Mouse (Mus musculus): ENCODE measurements at regions not wholly inside any gene's neighbourhood (a gene's known extent, or its start where the extent isn't known, plus 50 kb on each side); places are given as distances from the start of the nearest gene placed in this dataset.
A peak's percentile ranks its signal among the peaks of the same experiment; 100 is the strongest.

DNA sequence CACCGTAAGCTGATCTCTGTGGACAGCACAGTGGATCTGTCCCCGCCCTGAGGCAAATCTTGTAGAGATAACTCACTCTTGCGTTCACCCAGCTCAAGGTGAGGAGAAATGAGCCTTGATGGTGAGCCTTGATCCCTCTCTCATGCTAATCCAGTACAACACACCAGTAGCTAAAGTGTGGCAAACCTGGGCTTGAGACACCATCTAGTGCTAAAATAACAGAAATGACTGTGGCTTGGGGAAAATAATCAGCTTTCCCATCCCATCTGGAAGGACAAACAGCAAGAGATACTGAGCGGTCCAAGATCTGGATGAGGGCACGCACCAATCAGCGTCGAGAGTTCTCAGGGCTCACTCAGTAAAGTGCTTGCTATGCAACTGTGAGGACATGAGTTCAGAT lies 50.9 kb upstream of the Cbln4 start:
- H3K27ac ChIP-seq = no peak overlapping the region
- H3K36me3 ChIP-seq = no peaks in the 10 kb centered on the region
- H3K27me3 ChIP-seq (ENCODE audit: low read depth, poor library complexity, severe bottlenecking) = no peaks in the 10 kb centered on the region
- H3K9me3 ChIP-seq (replicated peaks) = no peaks in the 10 kb centered on the region
- H3K4me1 ChIP-seq = no peaks in the 10 kb centered on the region
- 86% methylated on average over 7 of the region's 7 CpGs for WGBS
- DNase-seq (ENCODE audit: low spot score) = no peak
- no peak overlapping the region for H3K4me3 ChIP-seq

DNA sequence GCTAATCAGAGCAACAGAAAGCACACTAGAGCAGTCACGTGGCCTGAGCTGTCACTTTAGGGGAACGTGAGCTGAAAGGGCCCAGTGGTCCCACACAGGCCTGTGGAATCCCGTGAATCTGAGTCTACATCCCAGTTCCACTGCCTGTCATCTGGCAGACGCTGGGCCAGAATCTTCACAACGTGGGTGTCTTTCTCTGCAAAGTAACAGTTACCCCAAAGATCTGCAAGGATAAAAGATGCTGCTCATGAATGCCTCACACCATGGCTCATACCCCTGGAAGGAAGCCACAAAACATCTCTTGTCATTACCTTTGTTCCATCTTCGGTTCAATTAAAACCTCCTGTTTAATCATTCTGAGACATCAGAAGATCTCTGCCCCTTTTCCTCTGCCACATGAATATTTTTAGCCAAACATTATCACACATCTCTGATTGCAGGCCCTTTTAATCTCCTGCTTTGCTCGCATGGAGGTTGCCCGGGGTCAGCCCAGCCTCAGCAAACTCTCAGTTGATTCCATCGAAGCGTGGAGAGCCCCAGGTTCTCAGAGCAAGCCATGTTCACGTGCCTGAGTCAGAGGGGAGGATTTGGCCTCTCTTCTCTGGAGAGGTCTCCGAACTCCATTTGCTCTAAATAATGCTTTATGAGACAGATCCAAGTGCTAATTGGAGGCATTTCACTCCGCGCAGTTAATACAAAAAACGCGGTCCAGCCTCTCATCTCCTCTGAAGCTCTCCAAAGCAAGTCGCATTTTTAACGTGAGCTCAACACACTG lies 60.8 kb upstream of the Cbln4 start:
- H3K27ac ChIP-seq = no peak overlapping the region
- H3K9me3 ChIP-seq (replicated peaks) = no peaks in the 10 kb centered on the region
- H3K36me3 ChIP-seq = no peaks in the 10 kb centered on the region
- no peaks in the 10 kb centered on the region for H3K27me3 ChIP-seq (ENCODE audit: low read depth, poor library complexity, severe bottlenecking)
- WGBS = 59% methylated on average over 18 of the region's 18 CpGs
- peaks cover 43% of the 10 kb centered on the region for H3K4me1 ChIP-seq
- no peak for DNase-seq (ENCODE audit: low spot score)
- H3K4me3 ChIP-seq = no peak overlapping the region

DNA sequence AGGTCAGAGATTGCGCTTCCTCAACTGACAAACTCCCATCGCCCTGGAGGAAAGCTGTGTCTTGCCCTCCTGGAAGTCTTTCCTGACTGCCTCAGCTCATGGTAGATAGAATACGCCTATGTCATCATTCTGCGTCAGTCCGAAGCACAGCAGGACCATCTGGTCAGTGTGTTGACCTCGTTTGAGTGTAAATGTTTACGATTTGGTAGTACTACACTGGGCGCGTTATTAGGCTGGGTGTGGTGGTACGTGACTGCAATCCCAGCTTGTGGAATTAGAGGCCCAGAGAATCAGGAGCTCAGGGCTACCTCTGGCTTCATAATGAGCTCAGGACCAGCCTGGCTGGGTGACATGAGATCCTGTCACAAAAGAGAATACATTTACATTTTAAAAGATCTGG lies 62.0 kb upstream of the Cbln4 start:
- DNase-seq (ENCODE audit: low spot score) = peak; percentile 54
- WGBS = 28% methylated on average over 10 of the region's 10 CpGs

DNA sequence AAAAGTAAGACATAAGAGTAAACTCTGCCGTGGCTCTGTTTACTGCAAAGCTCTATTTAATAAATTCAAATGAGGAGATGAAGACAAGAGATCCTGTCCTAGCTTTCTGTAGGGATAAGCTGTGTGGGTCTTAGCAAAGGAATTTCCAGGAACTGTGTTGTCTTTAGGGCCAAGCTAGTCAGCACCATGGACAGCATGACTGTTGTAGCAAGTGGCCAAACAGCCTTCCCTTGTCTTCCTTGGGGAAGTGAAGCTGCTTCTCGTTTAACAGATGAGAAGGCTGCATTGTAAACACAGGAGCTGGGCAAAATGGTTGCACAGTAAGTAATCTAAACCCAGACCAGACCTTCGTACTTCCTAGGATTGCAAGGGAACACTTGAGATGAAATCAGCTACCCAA lies 67.4 kb upstream of the Cbln4 start:
- Histone ChIP-seq H3K27me3 (ENCODE audit: low read depth, poor library complexity, severe bottlenecking) (no peaks in the 10 kb centered on the region), H3K27ac (no peak overlapping the region), H3K4me1 (peaks cover 4% of the 10 kb centered on the region), H3K9me3 (replicated peaks) (no peaks in the 10 kb centered on the region), H3K4me3 (no peak overlapping the region), H3K36me3 (no peaks in the 10 kb centered on the region)
- 39% methylated on average over 3 of the region's 3 CpGs for whole genome bisulfite sequencing
- peak; percentile 66 for DNase-seq (ENCODE audit: low spot score)

More for the DNA sequence above, 62.0 kb upstream of the Cbln4 start:
- Histone ChIP-seq H3K9me3 (replicated peaks) (no peaks in the 10 kb centered on the region), H3K27me3 (ENCODE audit: low read depth, poor library complexity, severe bottlenecking) (no peaks in the 10 kb centered on the region), H3K36me3 (no peaks in the 10 kb centered on the region), H3K4me1 (peaks cover 43% of the 10 kb centered on the region), H3K27ac (peak overlapping the region; percentile 61), H3K4me3 (peak overlapping the region; percentile 22; the same call in 1 of the 2 replicates)

DNA sequence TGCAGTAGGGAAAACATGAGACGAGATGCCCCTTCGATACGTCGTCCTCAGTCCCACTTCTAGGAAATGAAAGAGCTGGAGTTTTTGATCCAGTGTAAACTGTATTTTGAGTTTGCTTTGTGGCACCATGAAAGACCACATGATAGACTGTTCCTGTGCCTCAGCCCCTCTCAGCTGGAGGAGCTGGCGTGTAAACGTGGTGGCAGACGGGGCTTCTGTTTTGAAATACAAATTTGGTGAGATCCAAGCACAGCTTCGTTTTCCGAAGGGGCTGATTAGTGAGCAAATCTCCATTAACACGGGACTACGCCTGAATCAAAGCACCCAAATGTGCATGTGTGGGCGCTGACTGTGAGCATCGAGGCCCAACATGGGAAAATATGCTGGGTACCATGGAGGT lies 70.4 kb upstream of the Cbln4 start:
- 92% methylated on average over 13 of the region's 13 CpGs for WGBS
- DNase-seq (ENCODE audit: low spot score) = no peak
- no peak overlapping the region for H3K27ac ChIP-seq
- no peak overlapping the region for H3K4me3 ChIP-seq
- no peaks in the 10 kb centered on the region for H3K4me1 ChIP-seq
- no peaks in the 10 kb centered on the region for H3K36me3 ChIP-seq
- no peaks in the 10 kb centered on the region for H3K27me3 ChIP-seq (ENCODE audit: low read depth, poor library complexity, severe bottlenecking)
- no peaks in the 10 kb centered on the region for H3K9me3 ChIP-seq (replicated peaks)

DNA sequence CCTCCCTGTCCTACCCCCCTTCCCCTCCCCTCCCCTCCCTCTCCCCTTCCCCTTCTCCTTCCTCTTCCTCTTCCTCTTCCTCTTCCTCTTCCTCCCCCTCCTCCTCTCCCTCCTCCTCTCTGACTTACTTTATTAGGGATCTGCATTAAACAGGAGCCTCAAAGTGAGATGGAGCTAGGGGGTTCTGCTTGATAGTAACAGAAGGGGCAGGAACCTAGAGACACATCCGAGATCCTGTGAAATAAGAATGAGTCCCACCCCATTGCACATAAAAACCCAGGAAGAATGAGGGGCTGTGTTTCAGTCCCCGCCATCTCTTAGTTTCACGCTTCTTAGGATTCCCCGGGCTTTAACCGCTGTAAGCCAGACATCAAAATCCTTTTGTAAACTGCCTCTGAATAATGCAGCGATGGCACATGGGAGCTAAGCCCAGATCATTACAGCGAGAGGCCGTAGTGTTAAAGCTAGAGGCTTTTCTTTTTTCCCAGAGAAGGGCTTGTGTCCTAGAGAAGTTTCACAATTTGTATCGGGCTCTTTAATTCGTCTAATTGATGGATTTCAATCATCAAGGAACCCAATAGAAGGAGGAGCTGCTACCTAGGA lies 72.4 kb upstream of the Cbln4 start:
- H3K4me3 ChIP-seq = no peak overlapping the region
- H3K36me3 ChIP-seq = no peaks in the 10 kb centered on the region
- 85% methylated on average over 10 of the region's 10 CpGs for WGBS
- H3K9me3 ChIP-seq (replicated peaks) = no peaks in the 10 kb centered on the region
- H3K4me1 ChIP-seq = no peaks in the 10 kb centered on the region
- H3K27ac ChIP-seq = no peak overlapping the region
- no peaks in the 10 kb centered on the region for H3K27me3 ChIP-seq (ENCODE audit: low read depth, poor library complexity, severe bottlenecking)
- no peak for DNase-seq (ENCODE audit: low spot score)

DNA sequence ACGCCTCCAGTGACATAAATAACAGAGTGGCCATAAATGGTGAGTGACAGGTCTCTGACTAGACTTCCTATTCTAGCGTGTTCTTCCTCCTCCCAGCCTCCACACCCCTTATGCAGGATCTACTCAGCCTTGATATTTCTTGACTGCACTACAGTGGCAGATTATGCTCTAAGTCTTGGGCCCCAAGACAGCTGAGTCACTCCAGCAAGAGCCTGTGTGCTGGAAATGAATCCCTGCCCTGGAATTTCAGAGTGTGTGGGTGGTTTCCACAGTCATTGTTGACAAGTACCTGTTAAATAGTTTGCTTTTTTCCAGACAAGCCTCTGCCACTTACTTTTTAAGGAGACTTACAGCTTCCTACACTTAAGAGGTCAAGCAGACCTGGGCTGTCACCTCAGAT lies 84.3 kb upstream of the Cbln4 start:
- DNase-seq (ENCODE audit: low spot score) = no peak
- Histone ChIP-seq H3K27me3 (ENCODE audit: low read depth, poor library complexity, severe bottlenecking) (no peaks in the 10 kb centered on the region), H3K27ac (no peak overlapping the region), H3K4me3 (no peak overlapping the region), H3K36me3 (no peaks in the 10 kb centered on the region), H3K4me1 (no peaks in the 10 kb centered on the region), H3K9me3 (replicated peaks) (no peaks in the 10 kb centered on the region)
- WGBS = 82% methylated on average over 2 of the region's 2 CpGs

DNA sequence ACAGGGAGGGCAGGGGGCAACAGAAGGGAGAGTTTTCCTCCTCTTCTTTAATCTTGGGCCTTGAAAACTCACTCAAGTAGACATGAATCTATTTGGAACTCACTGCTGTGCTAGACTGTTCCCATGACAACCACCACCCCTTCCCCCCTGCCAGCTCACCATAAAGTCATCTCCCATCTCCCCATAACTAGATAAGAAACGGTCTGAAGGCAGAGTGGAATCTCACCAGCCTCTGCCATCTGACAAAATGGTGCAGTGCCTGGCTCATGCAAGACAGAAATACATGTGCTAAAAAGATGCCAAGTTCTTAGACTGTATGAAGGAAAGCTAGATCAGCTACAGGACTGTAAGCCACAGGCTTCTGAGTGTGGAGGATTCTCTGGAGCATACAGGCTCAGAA lies 88.0 kb upstream of the Cbln4 start:
- Histone ChIP-seq H3K9me3 (replicated peaks) (no peaks in the 10 kb centered on the region), H3K36me3 (no peaks in the 10 kb centered on the region), H3K27ac (no peak overlapping the region), H3K4me1 (no peaks in the 10 kb centered on the region), H3K4me3 (no peak overlapping the region), H3K27me3 (ENCODE audit: low read depth, poor library complexity, severe bottlenecking) (no peaks in the 10 kb centered on the region)
- 55% methylated on average over 1 of the region's 1 CpGs for WGBS
- no peak for DNase-seq (ENCODE audit: low spot score)

DNA sequence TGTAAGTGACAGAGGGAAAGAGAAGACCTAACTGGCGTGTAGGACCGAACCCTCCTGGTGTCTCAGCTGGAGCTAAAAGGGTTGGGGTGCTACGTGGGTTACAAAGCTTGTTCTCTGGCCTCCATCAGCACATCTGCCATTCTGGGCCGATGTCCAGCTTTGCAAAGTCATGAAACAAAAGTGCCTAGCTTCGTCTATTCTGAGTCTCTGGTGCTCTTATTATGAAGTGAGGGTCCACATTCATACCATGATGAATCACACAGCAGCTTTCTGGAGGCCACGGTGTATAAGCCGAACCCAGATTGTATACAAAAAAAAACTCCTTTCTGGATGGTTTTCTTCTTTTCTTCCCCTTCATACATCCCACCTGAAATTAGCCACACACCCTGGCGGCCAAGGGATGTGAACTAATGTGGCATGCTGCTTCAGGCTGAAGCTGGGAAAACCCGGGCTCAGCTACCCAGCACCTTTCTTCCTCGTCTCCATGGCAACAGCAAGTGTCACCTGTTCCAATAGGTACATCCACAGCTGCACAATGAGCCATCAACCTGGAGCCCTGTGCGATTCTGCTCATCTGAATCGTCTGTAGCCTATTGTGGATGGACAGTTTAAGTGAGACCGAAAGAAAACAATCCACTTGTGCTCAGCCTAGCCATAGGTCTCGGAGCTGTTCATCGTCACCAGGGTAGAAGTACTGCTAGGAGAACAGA lies 89.5 kb upstream of the Cbln4 start:
- H3K4me1 ChIP-seq = no peaks in the 10 kb centered on the region
- no peak overlapping the region for H3K4me3 ChIP-seq
- no peaks in the 10 kb centered on the region for H3K9me3 ChIP-seq (replicated peaks)
- no peak overlapping the region for H3K27ac ChIP-seq
- WGBS = 87% methylated on average over 15 of the region's 15 CpGs
- no peak for DNase-seq (ENCODE audit: low spot score)
- no peaks in the 10 kb centered on the region for H3K27me3 ChIP-seq (ENCODE audit: low read depth, poor library complexity, severe bottlenecking)
- H3K36me3 ChIP-seq = no peaks in the 10 kb centered on the region

DNA sequence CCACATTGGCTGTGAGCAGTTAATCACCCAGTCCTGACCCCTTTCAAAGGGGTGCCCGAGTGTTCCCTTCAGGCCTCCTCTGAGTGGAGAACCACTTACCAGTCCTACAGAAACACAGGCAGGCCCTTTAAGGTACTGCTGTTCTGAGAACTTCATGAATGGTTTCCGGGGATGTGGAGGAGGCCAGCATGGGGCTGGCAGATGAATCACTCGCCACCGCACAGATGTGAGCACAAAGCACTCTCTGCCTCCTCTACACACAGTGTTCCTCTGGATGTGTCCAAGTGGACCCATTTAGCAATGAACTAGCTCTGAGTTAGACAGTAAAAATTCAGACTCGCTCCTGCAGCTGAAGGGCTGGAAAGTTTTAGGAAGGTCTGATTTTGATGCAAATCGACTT lies 96.8 kb upstream of the Cbln4 start:
- DNase-seq (ENCODE audit: low spot score) = no peak
- Histone ChIP-seq H3K4me3 (no peak overlapping the region), H3K9me3 (replicated peaks) (no peaks in the 10 kb centered on the region), H3K27me3 (ENCODE audit: low read depth, poor library complexity, severe bottlenecking) (no peaks in the 10 kb centered on the region), H3K27ac (peak overlapping the region; percentile 37; the same call in 1 of the 2 replicates), H3K36me3 (no peaks in the 10 kb centered on the region), H3K4me1 (peaks cover 26% of the 10 kb centered on the region)
- 45% methylated on average over 6 of the region's 6 CpGs for WGBS

DNA sequence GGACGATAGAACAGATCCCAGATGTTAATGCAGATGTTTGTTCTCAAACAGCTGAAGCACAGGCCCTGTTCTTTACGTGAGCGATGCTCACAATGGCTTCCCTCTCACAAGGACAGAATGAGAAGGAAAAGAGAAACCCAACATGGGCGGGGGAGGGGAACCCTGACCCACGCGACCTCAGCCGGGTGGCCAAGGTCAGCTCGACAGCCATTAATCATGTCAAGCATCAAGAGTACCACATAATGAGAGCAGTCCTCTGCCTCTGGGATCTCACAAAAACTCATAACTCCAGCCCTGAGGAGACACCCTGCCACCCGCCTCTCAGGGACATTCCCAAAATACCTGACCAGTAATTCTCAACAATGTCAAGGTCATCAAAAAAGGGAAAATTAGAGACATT lies 100.0 kb upstream of the Cbln4 start:
- DNase-seq (ENCODE audit: low spot score) = peak; percentile 51
- no peaks in the 10 kb centered on the region for H3K36me3 ChIP-seq
- 38% methylated on average over 9 of the region's 9 CpGs for WGBS

DNA sequence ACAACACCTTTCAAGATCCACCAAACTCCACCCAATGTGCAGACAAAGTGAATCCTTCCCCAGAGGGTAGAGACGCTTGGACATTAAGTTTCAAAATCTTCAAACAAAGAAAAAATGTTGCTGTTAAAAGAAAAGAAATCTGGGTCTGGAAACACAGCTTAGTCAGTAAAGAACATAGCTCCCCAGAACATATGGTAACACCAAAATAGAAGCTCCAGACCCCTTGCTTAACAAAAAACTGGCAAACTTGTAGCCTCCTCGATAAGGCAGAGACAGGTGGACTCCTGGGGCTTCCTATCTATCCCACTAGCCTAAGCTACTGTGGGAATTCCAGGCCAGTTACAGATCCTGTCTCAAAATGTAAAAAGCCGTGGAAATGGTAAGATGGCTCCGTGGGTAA lies 99.6 kb upstream of the Mc3r start:
- Histone ChIP-seq H3K4me3 (no peak overlapping the region), H3K9me3 (replicated peaks) (peaks cover 4% of the 10 kb centered on the region; the same call in 1 of the 2 replicates), H3K27ac (no peak overlapping the region), H3K4me1 (0 out of 2 replicates have a peak, but pooled peaks cover 1% of the 10 kb centered on the region), H3K36me3 (no peaks in the 10 kb centered on the region), H3K27me3 (ENCODE audit: low read depth, poor library complexity, severe bottlenecking) (no peaks in the 10 kb centered on the region)
- WGBS = 87% methylated on average over 4 of the region's 4 CpGs
- DNase-seq (ENCODE audit: low spot score) = no peak

More for the DNA sequence above, 100.0 kb upstream of the Cbln4 start:
- Histone ChIP-seq H3K27ac (no peak overlapping the region), H3K4me3 (no peak overlapping the region), H3K4me1 (peaks cover 26% of the 10 kb centered on the region), H3K9me3 (replicated peaks) (no peaks in the 10 kb centered on the region), H3K27me3 (ENCODE audit: low read depth, poor library complexity, severe bottlenecking) (no peaks in the 10 kb centered on the region)

DNA sequence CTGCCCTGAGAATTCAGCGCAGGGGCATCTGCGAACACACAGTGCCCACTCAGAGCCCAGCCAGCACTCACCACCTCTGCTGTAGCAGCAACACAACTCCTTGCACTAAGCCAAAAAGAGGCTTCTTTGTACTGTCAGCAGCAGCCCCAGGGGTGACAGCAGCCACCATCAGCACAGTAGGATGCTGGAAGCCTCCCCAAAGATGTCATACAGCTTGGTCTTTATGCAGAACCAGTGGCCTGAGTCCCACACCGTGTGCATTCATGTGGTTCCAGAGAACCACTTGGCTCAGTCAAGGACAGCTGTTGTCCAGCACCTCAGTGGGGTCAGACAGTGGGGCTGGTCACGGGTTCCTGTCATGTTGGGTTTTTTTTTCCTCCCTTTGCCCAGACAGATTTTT lies 98.6 kb upstream of the Mc3r start:
- Histone ChIP-seq H3K4me3 (no peak overlapping the region), H3K4me1 (no peaks in the 10 kb centered on the region), H3K9me3 (replicated peaks) (peaks cover 4% of the 10 kb centered on the region; the same call in 1 of the 2 replicates), H3K27ac (no peak overlapping the region), H3K36me3 (no peaks in the 10 kb centered on the region), H3K27me3 (ENCODE audit: low read depth, poor library complexity, severe bottlenecking) (no peaks in the 10 kb centered on the region)
- DNase-seq (ENCODE audit: low spot score) = no peak
- 81% methylated on average over 4 of the region's 4 CpGs for WGBS

All from limb, embryonic 10.5 days (tissue).